Mouse (Mus musculus) limb, embryonic 14.5 days (tissue): ENCODE measurements at regions not wholly inside any gene's neighbourhood (a gene's known extent, or its start where the extent isn't known, plus 50 kb on each side); places are given as distances from the start of the nearest gene placed in this dataset.

Source experiments
- ATAC-seq: fragments of 200-750 bp; cut with Nextera tagmentation; 2 replicates; pipeline ENCODE4 v1.8.0; 2017; ENCODE audit warnings: low read depth, moderate number of reproducible peaks, moderate TSS enrichment; ENCODE audit not compliant: low FRiP score
- DNase-seq: peaks from one replicate; pipeline ENCODE4 v3.0.0-alpha.2; 2015; ENCODE audit warnings: low spot score
- H3K27ac ChIP-seq: fragments of 300-500 bp; sonication (generic); replicated peaks from 2 replicates; pipeline ENCODE4 v1.5.1; 2014; ENCODE audit warnings: low read depth, mild to moderate bottlenecking, low read length, moderate library complexity, mixed read lengths
- H3K27me3 ChIP-seq: fragments of 300-500 bp; sonication (generic); 2 replicates; pipeline ENCODE4 v1.6.1; 2014; ENCODE audit warnings: low read length, mixed read lengths; ENCODE audit not compliant: control insufficient read depth, insufficient read depth
- H3K36me3 ChIP-seq: fragments of 300-500 bp; sonication (generic); 2 replicates; pipeline ENCODE4 v1.6.1; 2014; ENCODE audit warnings: mild to moderate bottlenecking, low read length, moderate library complexity, mixed read lengths; ENCODE audit not compliant: control insufficient read depth, insufficient read depth
- H3K4me1 ChIP-seq: fragments of 300-500 bp; sonication (generic); 2 replicates; pipeline ENCODE4 v1.6.1; 2014; ENCODE audit warnings: antibody characterized with exemption, low read length, mixed read lengths; ENCODE audit not compliant: control insufficient read depth, insufficient read depth
- H3K4me2 ChIP-seq: fragments of 300-500 bp; sonication (generic); replicated peaks from 2 replicates; pipeline ENCODE4 v1.6.1; 2014; ENCODE audit warnings: low read depth, mild to moderate bottlenecking, low read length, moderate library complexity; ENCODE audit not compliant: severe bottlenecking
- H3K4me3 ChIP-seq: fragments of 300-500 bp; sonication (generic); replicated peaks from 2 replicates; pipeline ENCODE4 v1.5.1; 2014; ENCODE audit warnings: low read length
- H3K9ac ChIP-seq: fragments of 300-500 bp; sonication (generic); 2 replicates; pipeline ENCODE4 v1.6.1; 2014; ENCODE audit warnings: mild to moderate bottlenecking, low read depth, low read length, moderate library complexity; ENCODE audit not compliant: severe bottlenecking
- H3K9me3 ChIP-seq: fragments of 300-500 bp; sonication (generic); 2 replicates; pipeline ENCODE4 v1.6.1; 2016; ENCODE audit warnings: low read length; ENCODE audit not compliant: control insufficient read depth
- POLR2A ChIP-seq: fragments of 200-500 bp; IDR thresholded peaks from 2 replicates; pipeline ENCODE4 v1.8.0; 2012; ENCODE audit warnings: inconsistent platforms, mild to moderate bottlenecking, moderate library complexity, borderline replicate concordance; ENCODE audit not compliant: insufficient read depth, insufficient read length; ENCODE audit errors: extremely low read depth
- WGBS: fragments of 180-500 bp; shearing (Covaris S2); extraction: QIAGEN DNeasy Blood & Tissue Kit; methylation state at CpG from one replicate; pipeline ENCODE4 v1.1.7; 2014; 5-methylcytosine and 5-hydroxymethylcytosine counted together

DNA sequence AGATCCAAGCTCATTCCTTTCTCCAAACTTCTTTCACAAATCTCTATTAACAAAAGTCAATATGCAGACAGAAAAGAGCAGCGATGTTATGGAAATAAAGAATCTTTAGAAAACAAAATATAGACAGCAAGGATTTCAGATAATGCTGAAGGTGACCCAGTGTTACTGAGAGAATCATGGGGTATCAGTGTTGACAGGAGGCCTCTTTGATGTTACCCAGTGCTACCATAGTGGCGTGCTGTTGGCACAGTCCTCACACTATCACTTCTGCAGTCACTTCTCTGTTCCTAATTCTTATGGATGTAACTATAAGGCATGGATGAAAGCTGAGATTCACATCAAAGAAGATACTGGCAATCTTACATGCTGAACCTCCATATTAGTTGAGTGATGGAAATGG lies 661.4 kb downstream of the Dnah5 start:
- Histone ChIP-seq H3K27ac (no peak overlapping the region), H3K36me3 (no peaks in the 10 kb centered on the region), H3K4me2 (no peak overlapping the region), H3K9ac (no peak overlapping the region), H3K4me3 (no peak overlapping the region), H3K9me3 (no peaks in the 10 kb centered on the region), H3K4me1 (no peaks in the 10 kb centered on the region), H3K27me3 (no peaks in the 10 kb centered on the region)
- ATAC-seq = no peak
- no peak for TF ChIP-seq POLR2A
- DNase-seq = no peak
- WGBS = 78% methylated on average over 2 of the region's 2 CpGs

DNA sequence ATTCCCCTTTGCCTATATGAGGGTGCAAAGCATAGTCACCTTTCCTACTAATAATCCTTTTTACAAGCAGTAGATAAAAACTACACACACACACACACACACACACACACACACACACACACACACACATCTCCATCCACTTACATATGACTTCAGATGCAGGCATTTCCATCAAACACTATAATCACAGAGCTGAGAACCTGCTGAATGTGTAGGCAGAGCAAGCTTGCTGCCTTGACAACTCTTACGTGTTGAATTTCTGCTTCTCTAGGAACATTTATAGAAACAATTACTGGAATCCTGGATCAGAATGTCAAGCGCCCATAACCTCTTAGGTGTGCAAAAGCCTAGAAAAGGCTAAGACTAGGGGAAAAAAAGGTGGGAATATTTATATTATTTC lies 669.4 kb downstream of the Dnah5 start:
- TF ChIP-seq POLR2A = no peak
- DNase-seq = no peak
- no peak overlapping the region for H3K4me2 ChIP-seq
- WGBS = 84% methylated on average over 2 of the region's 2 CpGs
- no peaks in the 10 kb centered on the region for H3K9me3 ChIP-seq
- no peaks in the 10 kb centered on the region for H3K4me1 ChIP-seq
- H3K4me3 ChIP-seq = no peak overlapping the region
- no peaks in the 10 kb centered on the region for H3K36me3 ChIP-seq
- H3K27me3 ChIP-seq = no peaks in the 10 kb centered on the region
- H3K9ac ChIP-seq = no peak overlapping the region
- no peak overlapping the region for H3K27ac ChIP-seq
- ATAC-seq = no peak

- no peaks in the 10 kb centered on the region for H3K36me3 ChIP-seq
- H3K27me3 ChIP-seq = no peaks in the 10 kb centered on the region
- 72% methylated on average over 3 of the region's 3 CpGs for WGBS
- no peak overlapping the region for H3K4me3 ChIP-seq
- no peak for TF ChIP-seq POLR2A
- DNase-seq (no peak), ATAC-seq (no peak)
- H3K9ac ChIP-seq = no peak overlapping the region
- no peaks in the 10 kb centered on the region for H3K9me3 ChIP-seq
- no peak overlapping the region for H3K4me2 ChIP-seq
- no peak overlapping the region for H3K27ac ChIP-seq
- no peaks in the 10 kb centered on the region for H3K4me1 ChIP-seq
These were observed 692.8 kb downstream of the Dnah5 start for GRCm38 (mm10) chr15:28896248-28896808.

DNA sequence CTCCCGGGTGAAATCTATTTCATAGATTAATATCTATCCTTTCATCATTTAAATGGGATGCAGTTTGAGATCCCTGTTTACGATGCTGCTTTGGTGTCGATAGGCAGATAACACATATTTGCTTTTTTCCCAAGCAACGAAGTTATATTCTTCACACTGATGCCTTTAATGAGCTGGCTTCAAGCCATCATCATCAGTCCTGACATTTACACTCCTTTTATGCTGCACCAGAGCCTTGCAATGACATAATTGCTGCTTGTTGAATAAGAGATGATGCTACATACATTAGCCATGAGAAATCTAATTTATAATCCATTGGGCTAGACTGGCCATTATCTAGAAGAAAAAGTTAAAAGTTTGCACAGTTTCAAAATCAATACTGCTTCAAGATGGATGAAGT lies 718.9 kb downstream of the Dnah5 start:
- no peak for TF ChIP-seq POLR2A
- Histone ChIP-seq H3K9ac (no peak overlapping the region), H3K27me3 (no peaks in the 10 kb centered on the region), H3K4me3 (no peak overlapping the region), H3K36me3 (no peaks in the 10 kb centered on the region), H3K4me2 (no peak overlapping the region), H3K27ac (no peak overlapping the region), H3K9me3 (no peaks in the 10 kb centered on the region), H3K4me1 (no peaks in the 10 kb centered on the region)
- DNase-seq (no peak), ATAC-seq (no peak)
- WGBS = 82% methylated on average over 4 of the region's 4 CpGs

- Histone ChIP-seq H3K27ac (no peak overlapping the region), H3K27me3 (no peaks in the 10 kb centered on the region), H3K4me2 (no peak overlapping the region), H3K4me1 (no peaks in the 10 kb centered on the region), H3K9ac (no peak overlapping the region), H3K36me3 (no peaks in the 10 kb centered on the region), H3K9me3 (no peaks in the 10 kb centered on the region), H3K4me3 (no peak overlapping the region)
- no peak for TF ChIP-seq POLR2A
- WGBS = 76% methylated on average over 1 of the region's 1 CpGs
- no peak for DNase-seq
- ATAC-seq = no peak
These were observed 744.7 kb downstream of the Dnah5 start for GRCm38 (mm10) chr15:28948245-28948644.
